Mouse (Mus musculus): ENCODE measurements at regions not wholly inside any gene's neighbourhood (a gene's known extent, or its start where the extent isn't known, plus 50 kb on each side); places are given as distances from the start of the nearest gene placed in this dataset.

- Histone ChIP-seq H3K4me3 (peak overlapping the region; percentile 9; the same call in 1 of the 2 replicates), H3K27me3 (ENCODE audit: low read depth, poor library complexity, severe bottlenecking) (no peaks in the 10 kb centered on the region), H3K27ac (replicated peaks) (peak overlapping the region; percentile 74), H3K9me3 (replicated peaks) (no peaks in the 10 kb centered on the region), H3K36me3 (no peaks in the 10 kb centered on the region), H3K4me1 (peaks cover 40% of the 10 kb centered on the region)
- DNase-seq (ENCODE audit: low spot score) = no peak
- WGBS = 65% methylated on average over 18 of the region's 18 CpGs
Observed at GRCm38 (mm10) chr6:31088147-31088972, 129.5 kb upstream of the Klf14 start.

GRCm38 (mm10) chr6:31088973-31089368 lies 130.1 kb upstream of the Klf14 start:
- DNase-seq (ENCODE audit: low spot score) = no peak
- H3K9me3 ChIP-seq (replicated peaks) = no peaks in the 10 kb centered on the region
- H3K36me3 ChIP-seq = no peaks in the 10 kb centered on the region
- no peaks in the 10 kb centered on the region for H3K27me3 ChIP-seq (ENCODE audit: low read depth, poor library complexity, severe bottlenecking)
- H3K27ac ChIP-seq (replicated peaks) = peak overlapping the region; percentile 74
- H3K4me3 ChIP-seq = peak overlapping the region; percentile 9; the same call in 1 of the 2 replicates
- WGBS = 57% methylated on average over 5 of the region's 5 CpGs
- H3K4me1 ChIP-seq = peaks cover 40% of the 10 kb centered on the region

- Histone ChIP-seq H3K36me3 (no peaks in the 10 kb centered on the region), H3K4me3 (no peak overlapping the region), H3K27me3 (ENCODE audit: low read depth, poor library complexity, severe bottlenecking) (no peaks in the 10 kb centered on the region), H3K4me1 (peaks cover 39% of the 10 kb centered on the region), H3K27ac (replicated peaks) (no peak overlapping the region; the same call in 1 of the 2 replicates), H3K9me3 (replicated peaks) (no peaks in the 10 kb centered on the region)
- WGBS = 90% methylated on average over 6 of the region's 6 CpGs
- DNase-seq (ENCODE audit: low spot score) = no peak
Observed at GRCm38 (mm10) chr6:31090288-31090687, 131.4 kb upstream of the Klf14 start.

- no peaks in the 10 kb centered on the region for H3K27me3 ChIP-seq (ENCODE audit: low read depth, poor library complexity, severe bottlenecking)
- no peak overlapping the region for H3K4me3 ChIP-seq
- H3K4me1 ChIP-seq = peaks cover 41% of the 10 kb centered on the region
- DNase-seq (ENCODE audit: low spot score) = no peak
- H3K9me3 ChIP-seq (replicated peaks) = no peaks in the 10 kb centered on the region
- no peaks in the 10 kb centered on the region for H3K36me3 ChIP-seq
- no peak overlapping the region for H3K27ac ChIP-seq (replicated peaks)
- WGBS = 83% methylated on average over 7 of the region's 7 CpGs
Observed at GRCm38 (mm10) chr6:31090791-31091190, 131.9 kb upstream of the Klf14 start.

GRCm38 (mm10) chr6:31092324-31092723 lies 133.4 kb upstream of the Klf14 start:
- H3K9me3 ChIP-seq (replicated peaks) = no peaks in the 10 kb centered on the region
- 89% methylated on average over 6 of the region's 6 CpGs for WGBS
- no peak for DNase-seq (ENCODE audit: low spot score)
- no peak overlapping the region for H3K4me3 ChIP-seq
- H3K27ac ChIP-seq (replicated peaks) = no peak overlapping the region
- H3K4me1 ChIP-seq = peaks cover 47% of the 10 kb centered on the region
- H3K36me3 ChIP-seq = no peaks in the 10 kb centered on the region
- no peaks in the 10 kb centered on the region for H3K27me3 ChIP-seq (ENCODE audit: low read depth, poor library complexity, severe bottlenecking)

- Histone ChIP-seq H3K4me1 (peaks cover 43% of the 10 kb centered on the region), H3K4me3 (no peak overlapping the region), H3K9me3 (replicated peaks) (no peaks in the 10 kb centered on the region), H3K36me3 (no peaks in the 10 kb centered on the region), H3K27ac (replicated peaks) (no peak overlapping the region), H3K27me3 (ENCODE audit: low read depth, poor library complexity, severe bottlenecking) (no peaks in the 10 kb centered on the region)
- WGBS = 85% methylated on average over 5 of the region's 5 CpGs
- DNase-seq (ENCODE audit: low spot score) = no peak
Observed at GRCm38 (mm10) chr6:31092760-31093159, 133.9 kb upstream of the Klf14 start.

- 61% methylated on average over 21 of the region's 21 CpGs for WGBS
- peak overlapping the region; percentile 83 for H3K27ac ChIP-seq (replicated peaks)
- H3K4me1 ChIP-seq = peaks cover 36% of the 10 kb centered on the region
- no peaks in the 10 kb centered on the region for H3K36me3 ChIP-seq
- peak; percentile 50 for DNase-seq (ENCODE audit: low spot score)
- no peaks in the 10 kb centered on the region for H3K9me3 ChIP-seq (replicated peaks)
- 0 out of 2 replicates have a peak overlapping the region, but pooled peaks have one; percentile 7 for H3K4me3 ChIP-seq
- no peaks in the 10 kb centered on the region for H3K27me3 ChIP-seq (ENCODE audit: low read depth, poor library complexity, severe bottlenecking)
Observed at GRCm38 (mm10) chr6:31095943-31096714, 137.3 kb upstream of the Klf14 start.

- Histone ChIP-seq H3K36me3 (no peaks in the 10 kb centered on the region), H3K27ac (replicated peaks) (peak overlapping the region; percentile 83), H3K4me3 (no peak overlapping the region), H3K4me1 (peaks cover 36% of the 10 kb centered on the region), H3K9me3 (replicated peaks) (no peaks in the 10 kb centered on the region), H3K27me3 (ENCODE audit: low read depth, poor library complexity, severe bottlenecking) (no peaks in the 10 kb centered on the region)
- WGBS = 88% methylated on average over 6 of the region's 6 CpGs
- DNase-seq (ENCODE audit: low spot score) = no peak
Observed at GRCm38 (mm10) chr6:31096787-31097186, 137.9 kb upstream of the Klf14 start.

GRCm38 (mm10) chr6:31097254-31097653 lies 138.4 kb upstream of the Klf14 start:
- Histone ChIP-seq H3K4me1 (peaks cover 36% of the 10 kb centered on the region), H3K36me3 (no peaks in the 10 kb centered on the region), H3K4me3 (no peak overlapping the region), H3K9me3 (replicated peaks) (no peaks in the 10 kb centered on the region), H3K27me3 (ENCODE audit: low read depth, poor library complexity, severe bottlenecking) (no peaks in the 10 kb centered on the region), H3K27ac (replicated peaks) (no peak overlapping the region; the same call in 1 of the 2 replicates)
- DNase-seq (ENCODE audit: low spot score) = no peak
- WGBS = 86% methylated on average over 9 of the region's 9 CpGs

GRCm38 (mm10) chr6:31098106-31098505 lies 139.2 kb upstream of the Klf14 start:
- 84% methylated on average over 5 of the region's 5 CpGs for WGBS
- peaks cover 36% of the 10 kb centered on the region for H3K4me1 ChIP-seq
- H3K4me3 ChIP-seq = no peak overlapping the region
- 0 out of 2 replicates have a peak overlapping the region, but pooled peaks have one; percentile 23 for H3K27ac ChIP-seq (replicated peaks)
- H3K27me3 ChIP-seq (ENCODE audit: low read depth, poor library complexity, severe bottlenecking) = no peaks in the 10 kb centered on the region
- no peaks in the 10 kb centered on the region for H3K9me3 ChIP-seq (replicated peaks)
- H3K36me3 ChIP-seq = no peaks in the 10 kb centered on the region
- no peak for DNase-seq (ENCODE audit: low spot score)

GRCm38 (mm10) chr6:31100084-31100579 lies 141.3 kb upstream of the Klf14 start:
- no peak overlapping the region for H3K4me3 ChIP-seq
- no peak overlapping the region for H3K27ac ChIP-seq (replicated peaks)
- H3K27me3 ChIP-seq (ENCODE audit: low read depth, poor library complexity, severe bottlenecking) = no peaks in the 10 kb centered on the region
- H3K36me3 ChIP-seq = no peaks in the 10 kb centered on the region
- H3K9me3 ChIP-seq (replicated peaks) = no peaks in the 10 kb centered on the region
- no peak for DNase-seq (ENCODE audit: low spot score)
- 84% methylated on average over 12 of the region's 12 CpGs for WGBS
- H3K4me1 ChIP-seq = peaks cover 36% of the 10 kb centered on the region

- H3K9me3 ChIP-seq (replicated peaks) = no peaks in the 10 kb centered on the region
- DNase-seq (ENCODE audit: low spot score) = no peak
- peaks cover 30% of the 10 kb centered on the region for H3K4me1 ChIP-seq
- H3K4me3 ChIP-seq = no peak overlapping the region
- H3K27me3 ChIP-seq (ENCODE audit: low read depth, poor library complexity, severe bottlenecking) = no peaks in the 10 kb centered on the region
- no peak overlapping the region for H3K27ac ChIP-seq (replicated peaks)
- H3K36me3 ChIP-seq = no peaks in the 10 kb centered on the region
- WGBS = 74% methylated on average over 5 of the region's 5 CpGs
Observed at GRCm38 (mm10) chr6:31100749-31101148, 141.9 kb upstream of the Klf14 start.
